Mouse (Mus musculus) layer of hippocampus, adult 18-20 months (tissue): ENCODE results near the gene Rasgrf1. TPM values are rescaled to one million over a fixed set of nuclear protein-coding genes. Genes with fewer than 3 reads are reported as not detected.

ENCODE experiments used
- DNase-seq, 2 experiments: peaks; one replicate each; pipeline ENCODE4 v3.0.0; 2022; ENCODE audit warnings: low spot score in 2 of 2
- total RNA-seq, 2 experiments: library from RNA; stranded (reverse); gene quantifications; 2 replicates each; pipeline ENCODE4 v1.2.3; 2021

Rasgrf1 gene
- total RNA-seq, 2 experiments from 2014 or later = 523 to 556 TPM

DNA sequence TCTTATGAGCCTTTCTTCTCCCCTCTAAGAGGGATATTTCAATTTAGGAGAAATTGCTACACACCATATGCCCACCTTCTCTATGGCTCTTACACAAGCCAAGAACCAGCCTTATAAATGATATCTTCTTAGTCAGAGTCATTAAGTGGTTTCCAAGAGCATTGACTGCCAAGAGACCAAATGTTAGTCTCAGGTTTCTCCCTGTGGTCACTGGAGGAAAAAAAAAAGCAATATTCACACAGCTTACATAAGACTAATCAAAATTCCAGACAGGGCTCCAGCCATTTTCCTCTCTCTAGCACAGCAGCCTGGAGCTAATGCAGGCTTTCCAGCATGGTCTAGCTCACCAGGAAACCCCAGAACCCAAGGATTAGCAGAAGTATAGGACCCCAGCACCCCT, 3.1 kb upstream of the Rasgrf1 start:
- no peak for DNase-seq

DNA sequence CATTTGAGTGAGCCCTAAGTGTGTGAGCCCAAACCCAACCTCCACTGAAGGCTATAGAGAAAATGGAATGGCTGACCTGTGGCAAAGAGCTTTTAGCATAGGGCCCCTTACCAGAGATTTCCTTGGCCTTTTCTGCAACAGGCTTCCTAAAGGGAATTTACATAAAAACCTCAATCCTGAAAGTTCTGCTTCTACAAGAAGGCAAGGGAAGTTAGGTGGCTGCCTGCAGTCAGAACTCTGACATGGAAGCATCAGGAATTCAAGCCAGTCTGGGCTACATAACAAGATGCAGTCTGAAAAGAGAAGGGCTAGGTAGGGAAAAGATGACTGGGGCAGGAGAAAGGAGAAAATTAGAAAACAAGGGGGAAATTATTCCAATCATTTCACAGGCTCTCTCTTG, 1.8 kb upstream of the Rasgrf1 start:
- no peak for DNase-seq

DNA sequence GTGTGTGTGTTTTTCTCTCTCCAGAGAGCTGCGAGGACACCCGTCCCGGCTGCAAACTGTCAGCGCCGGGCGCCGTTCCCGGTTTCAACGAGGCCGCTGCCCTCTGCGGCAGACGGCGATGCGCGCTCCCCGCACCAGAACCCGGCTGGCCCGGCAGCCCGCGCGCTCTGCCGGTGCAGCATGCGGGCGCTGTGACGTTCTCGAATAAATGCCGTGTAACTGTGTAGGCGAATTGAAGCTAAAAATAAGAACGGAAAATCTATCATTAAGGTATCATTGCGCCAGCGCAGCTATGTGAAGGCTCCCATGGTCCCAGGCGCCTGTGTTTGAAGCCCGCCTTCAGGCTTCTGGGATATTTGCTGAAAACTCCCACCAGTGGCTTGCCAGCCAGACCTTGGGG, 1.1 kb upstream of the Rasgrf1 start:
- DNase-seq = peak; percentile 65 to 84

DNA sequence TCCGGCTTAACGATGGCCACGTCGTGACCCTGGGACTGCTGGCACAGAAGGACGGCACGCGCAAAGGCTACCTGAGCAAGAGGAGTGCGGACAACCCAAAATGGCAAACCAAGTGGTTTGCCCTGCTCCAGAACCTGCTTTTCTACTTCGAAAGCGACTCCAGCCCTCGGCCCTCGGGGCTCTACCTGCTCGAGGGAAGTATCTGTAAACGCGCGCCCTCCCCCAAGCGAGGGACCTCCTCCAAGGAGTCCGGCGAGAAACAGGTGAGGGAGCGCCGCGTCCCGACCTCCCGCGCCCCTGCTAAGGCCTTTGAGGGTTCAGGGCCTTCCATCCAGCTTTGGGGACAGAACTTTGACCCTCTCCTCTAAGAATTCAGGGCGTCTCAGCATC, 298 bp downstream of the Rasgrf1 start:
- DNase-seq = no peak

DNA sequence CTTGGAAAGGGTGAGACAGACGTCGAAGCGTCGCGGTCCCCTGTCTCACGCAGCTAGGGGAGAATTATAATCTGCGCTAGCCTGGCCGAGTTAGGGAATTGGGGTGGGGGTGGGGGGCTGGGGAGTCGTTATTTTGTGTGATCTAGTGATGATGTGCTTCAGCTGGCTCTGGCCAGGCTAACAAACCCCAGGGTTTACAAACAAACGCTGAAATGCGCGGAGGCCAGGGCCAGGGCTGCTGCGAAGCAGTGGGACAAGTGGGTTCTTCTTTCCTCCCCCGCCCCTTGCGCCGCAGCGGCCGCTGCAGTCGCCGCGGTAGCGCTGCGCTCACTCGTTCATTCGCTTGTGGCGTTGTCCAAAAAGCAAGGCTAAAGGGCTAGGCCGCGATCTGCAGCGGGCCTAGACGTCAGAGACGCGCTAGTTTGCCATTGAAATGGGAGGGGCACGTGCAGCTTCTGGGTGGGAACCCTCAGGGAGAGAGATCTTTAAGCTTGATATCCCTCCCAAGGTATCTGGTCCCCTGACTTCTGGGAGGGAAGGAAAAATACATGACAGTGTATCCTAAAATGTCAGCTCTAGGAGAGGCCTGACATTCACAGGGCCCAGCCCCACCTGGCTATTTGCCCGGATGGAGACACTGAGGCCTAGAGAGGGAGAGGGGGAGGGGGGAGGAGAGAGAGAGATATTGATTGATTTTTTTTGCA, 1.2 kb downstream of the Rasgrf1 start:
- no peak for DNase-seq

DNA sequence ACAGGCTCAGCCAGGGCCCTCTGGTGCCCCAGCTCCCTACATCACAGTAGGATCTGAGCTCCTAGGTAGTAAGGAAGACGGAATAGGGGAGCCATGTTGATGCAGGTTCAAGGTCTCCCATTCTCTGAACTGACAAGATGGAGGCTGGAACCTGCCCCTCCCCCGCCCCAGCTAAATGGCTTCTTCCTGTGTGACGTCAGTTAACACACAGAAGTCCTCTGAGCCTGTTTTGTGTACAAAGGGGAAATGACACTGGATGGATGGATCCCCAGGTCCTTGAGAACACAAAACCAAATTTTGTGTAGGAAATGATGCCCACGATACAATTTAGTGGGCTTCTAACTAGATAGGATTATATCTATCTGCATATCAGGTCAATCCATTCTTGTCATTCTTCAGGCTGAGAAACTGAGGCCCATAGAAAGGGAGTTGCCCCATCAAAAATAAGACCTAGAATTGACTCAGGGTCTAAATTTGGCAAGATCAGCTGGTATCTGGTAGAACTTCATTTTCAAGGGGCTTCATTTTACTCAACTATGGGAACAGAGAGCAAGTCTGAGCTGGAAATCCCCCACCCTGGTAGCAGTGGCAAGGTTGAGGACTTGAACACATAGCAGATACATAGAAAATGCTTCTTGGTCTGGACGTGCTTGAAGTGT, 2.3 kb downstream of the Rasgrf1 start:
- no peak for DNase-seq

DNA sequence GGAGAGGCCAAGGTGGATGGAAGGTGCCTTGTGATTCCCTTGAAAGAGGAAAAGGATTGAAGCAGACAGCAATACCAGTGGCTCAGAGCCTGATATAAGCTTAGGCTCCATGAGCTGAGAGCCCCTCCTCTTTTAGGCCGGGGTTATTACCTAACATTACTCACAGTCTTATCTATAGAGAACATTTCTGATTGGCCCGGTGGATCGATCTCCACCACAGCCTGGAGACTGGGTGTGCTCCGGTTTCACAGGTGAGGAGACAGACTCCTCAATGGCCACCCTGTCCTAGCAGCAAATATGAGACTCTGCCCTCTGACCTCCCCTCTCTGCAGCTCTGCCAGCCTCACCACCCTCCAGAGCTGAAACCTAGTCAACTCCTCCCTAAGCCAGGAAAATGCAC, 3.4 kb downstream of the Rasgrf1 start:
- no peak for DNase-seq

DNA sequence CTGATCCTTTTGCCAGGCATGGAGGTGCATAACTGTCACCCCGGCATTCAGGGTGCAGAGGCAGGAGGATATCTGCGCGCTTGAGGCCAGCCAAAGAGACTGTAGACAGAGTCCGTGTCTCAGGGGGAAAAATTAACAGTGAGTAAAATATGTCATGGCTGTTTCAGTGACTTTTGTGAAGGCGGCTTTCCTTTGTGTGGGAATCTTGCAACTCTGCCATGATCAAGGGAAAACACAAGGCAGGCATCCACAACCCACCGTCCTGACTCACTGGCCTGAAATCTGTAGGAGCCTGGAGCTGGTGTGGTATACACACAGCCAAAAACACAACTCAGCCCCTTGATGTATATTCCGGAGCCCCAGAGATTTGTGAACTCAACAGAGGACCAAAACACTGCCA, 6.8 kb downstream of the Rasgrf1 start:
- no peak for DNase-seq

DNA sequence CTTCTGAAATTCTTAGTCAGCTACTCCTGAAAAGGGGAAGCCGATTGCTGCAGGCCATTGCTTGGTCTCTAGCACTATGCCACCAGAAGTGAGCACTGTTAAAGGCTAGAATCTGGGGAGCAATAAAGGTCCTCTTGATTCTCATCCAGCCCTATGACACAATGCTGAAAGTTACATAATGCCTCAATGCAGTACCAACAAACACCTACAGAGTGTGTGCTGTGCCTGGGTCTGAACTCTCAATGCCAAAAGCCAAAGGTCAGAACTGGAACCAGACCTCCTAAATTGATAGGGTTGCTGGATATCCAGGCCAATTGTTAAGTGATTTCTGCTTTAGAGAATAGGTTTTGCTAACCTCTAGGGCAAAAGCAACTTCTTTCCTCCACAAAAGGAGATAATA, 7.7 kb downstream of the Rasgrf1 start:
- no peak for DNase-seq

DNA sequence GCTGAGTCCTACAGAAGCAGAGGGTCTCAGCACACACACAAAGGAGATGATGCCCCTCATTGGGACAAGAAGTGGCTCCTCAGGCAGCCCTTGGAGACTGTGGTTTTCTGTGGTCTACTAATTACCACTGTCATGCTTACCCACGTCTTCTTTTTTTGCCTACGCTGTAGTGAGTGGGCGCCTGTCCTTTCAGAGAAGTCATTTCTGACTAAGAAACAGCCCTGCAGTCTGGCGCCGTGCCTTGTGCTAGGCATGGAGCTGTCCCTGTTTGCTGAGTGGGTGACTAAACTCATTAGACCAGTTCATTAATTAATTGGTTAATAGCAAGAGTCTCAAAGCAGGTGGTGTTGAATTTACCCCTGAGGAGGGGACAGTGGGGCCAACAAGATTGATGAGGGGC, 9.1 kb downstream of the Rasgrf1 start:
- DNase-seq = peak; percentile 47 to 84

DNA sequence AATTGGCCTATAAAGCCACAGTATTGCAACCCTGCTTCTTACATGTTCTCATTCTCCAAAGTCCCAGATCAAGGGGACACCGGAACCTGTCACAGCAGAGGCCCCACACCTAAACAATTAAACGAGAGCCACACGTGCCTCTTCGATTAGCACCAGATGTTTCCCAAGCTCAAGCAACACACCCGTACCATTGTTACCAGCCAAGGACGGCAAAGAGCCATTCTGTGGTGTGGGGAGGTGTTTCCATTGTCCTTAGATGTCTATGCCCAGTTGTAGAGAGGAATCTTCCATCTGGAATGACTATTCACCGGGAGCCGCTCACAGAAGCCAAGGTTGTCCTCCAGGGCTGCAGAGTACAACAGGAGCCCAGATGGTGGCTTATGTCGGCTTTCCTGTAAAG, 11.4 kb downstream of the Rasgrf1 start:
- DNase-seq = no peak

DNA sequence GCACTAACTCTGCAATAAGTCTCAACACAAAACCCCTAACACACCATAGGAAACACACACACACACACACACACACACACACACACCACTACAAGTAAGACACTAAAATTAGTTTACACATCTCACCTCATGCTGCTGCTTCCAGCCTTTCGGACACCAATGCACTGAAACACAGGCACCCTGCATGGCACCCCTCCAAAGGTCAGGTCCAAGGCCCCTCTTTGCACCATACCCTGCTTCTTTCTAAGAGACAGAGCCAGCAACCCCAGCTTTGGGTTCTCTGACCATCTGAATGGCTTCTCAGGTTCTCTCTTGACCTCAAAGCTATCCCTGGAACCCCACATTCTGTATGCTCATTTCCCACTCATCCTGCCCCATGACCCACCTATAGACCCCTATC, 13.0 kb downstream of the Rasgrf1 start:
- DNase-seq = no peak

DNA sequence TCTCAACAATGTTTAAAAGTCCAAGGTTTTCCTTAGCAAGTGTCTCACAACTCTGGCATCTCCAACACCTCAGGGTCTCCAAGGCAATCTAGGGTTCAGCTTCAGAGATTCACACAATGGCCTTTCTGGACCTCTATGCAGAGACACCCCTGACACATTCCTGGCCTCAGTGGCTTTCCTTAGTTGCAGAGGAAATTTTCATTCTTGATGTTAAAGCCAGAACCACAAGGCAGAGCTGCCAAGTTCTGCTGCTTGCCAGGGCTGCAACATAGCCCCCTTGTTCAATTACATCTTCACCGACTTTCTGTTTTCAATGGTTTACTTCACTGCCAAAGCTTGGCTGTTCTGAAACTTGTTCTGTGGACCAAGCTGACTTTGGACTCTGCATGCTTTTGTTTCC, 15.1 kb downstream of the Rasgrf1 start:
- DNase-seq = no peak

DNA sequence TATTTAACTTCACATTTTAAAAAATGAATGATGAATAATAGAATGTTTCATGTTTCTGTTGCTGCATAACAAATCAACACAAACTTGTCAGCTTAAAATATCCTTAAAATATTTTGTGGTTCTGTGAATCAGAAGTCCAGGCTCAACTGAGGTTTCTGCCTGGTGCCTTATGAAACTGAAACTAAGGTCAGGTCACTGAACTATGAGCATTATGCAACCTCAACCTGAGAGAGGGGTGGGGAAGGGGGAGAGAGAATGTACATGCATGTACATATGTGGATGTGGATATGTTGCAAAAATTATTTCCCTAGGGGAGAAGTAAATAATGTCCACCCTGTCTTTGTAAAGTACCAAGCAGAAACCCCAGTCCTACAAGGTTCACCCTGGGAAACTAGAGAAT, 18.8 kb downstream of the Rasgrf1 start:
- no peak for DNase-seq

DNA sequence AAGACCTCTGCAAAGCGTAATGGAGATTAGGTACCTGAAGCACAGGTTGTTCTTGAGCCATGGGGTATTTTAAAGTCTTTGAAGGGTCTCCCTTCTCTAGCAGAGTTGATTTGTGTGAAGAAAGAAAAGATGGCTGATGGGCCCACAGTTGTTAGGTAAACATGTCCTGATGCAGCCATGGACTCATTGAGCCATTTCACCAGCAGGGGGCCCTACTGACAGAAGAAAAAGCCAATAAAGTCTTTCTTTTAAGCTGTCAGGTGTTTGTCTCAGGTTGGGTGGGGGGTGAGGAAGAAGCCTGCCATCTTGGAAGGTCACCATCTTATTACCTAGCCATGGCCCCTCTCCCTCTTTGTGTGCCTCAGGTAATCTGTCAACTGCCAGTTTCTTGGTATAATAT, 30.7 kb downstream of the Rasgrf1 start:
- DNase-seq = no peak

DNA sequence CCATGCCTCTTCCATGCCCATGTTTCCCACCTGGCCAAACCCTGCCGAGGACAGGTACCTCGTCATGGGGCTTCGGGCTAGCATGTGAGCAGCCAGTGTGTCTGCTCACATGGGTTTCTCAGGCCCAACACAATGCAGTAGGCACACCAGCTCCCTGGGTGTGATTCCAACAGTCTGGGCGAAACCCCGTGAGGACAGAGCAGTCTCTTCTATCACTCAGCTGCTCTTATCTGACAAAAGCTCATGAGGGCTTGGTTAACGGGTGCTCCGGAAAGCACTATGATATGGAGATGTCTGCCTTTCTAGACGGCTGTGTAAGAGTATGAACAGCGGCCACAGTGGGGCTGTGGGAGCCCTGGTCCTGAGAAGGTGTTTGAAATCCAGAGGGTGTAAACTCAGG, 37.1 kb downstream of the Rasgrf1 start:
- DNase-seq = no peak

DNA sequence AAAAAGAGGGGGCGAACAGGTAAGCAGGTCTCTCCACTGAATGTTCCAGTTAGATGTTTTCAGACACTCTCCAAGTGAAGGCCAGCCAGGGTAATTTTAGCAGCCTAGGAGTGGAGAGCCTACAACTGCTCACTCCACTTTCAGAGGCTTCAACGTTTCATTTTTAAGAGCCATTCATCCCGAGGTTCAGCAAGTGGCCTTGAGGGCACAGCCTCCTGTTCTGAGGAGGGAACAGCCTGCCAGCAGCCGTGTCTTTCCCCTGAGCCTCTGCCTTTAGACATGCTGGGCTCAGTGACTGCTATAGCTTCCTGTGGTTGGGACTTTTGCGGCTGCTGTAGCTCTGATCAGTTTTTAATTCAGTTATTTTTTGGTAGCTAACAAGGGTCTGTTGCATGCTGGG, 38.9 kb downstream of the Rasgrf1 start:
- DNase-seq = no peak

DNA sequence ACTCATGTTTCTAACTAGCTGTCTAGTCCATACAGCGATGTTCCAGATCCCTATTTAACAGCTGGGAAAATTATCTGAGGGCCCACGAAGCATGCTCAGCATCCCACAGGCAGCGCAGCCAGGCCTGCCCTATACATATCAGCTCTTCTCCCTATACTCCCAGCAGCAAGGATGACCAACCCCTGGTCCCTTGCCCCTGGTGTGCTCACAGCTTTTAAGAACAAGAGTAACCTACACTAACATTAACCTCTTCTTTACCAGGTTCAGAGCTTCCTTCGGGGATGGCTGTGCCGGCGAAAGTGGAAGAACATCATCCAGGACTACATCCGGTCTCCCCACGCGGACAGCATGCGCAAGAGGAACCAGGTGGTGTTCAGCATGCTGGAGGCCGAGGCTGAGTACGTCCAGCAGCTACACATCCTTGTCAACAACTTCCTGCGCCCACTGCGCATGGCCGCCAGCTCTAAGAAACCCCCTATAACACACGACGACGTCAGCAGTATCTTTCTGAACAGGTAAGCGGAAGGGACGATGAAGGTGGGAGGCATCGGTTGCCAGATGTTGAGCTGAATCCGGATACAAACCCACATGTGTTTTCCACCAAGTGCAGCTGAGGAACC, 44.0 kb downstream of the Rasgrf1 start:
- DNase-seq = no peak

DNA sequence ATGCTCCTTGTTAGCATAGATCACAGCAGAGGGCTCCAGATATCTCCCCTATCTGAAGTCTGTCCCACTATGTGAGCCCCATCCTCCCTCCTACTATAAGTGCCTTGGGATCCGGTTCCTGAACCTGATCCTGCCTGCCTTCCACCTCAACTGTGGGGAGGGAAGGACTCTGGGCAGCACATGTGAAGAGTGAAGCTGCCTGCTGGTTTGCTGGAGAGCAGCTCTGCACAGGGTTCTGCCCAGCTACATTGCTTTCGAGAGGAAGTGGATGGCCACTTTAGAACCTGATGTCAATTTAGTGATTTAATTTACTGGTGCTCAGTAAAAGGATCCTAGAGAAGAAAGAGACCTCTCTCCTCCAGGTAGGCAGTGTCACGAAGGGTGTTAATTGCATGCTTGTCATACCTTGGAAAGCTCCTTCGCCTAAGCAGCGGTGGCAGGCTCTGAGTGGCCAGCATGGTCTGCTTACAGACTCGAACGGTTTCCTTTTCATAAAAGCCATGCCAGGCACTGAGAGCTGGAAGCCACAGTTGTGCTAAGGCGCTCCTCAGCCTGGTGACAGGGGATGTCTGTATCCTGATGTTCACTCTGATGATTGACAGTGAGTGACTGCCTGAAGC, 45.3 kb downstream of the Rasgrf1 start:
- no peak for DNase-seq

DNA sequence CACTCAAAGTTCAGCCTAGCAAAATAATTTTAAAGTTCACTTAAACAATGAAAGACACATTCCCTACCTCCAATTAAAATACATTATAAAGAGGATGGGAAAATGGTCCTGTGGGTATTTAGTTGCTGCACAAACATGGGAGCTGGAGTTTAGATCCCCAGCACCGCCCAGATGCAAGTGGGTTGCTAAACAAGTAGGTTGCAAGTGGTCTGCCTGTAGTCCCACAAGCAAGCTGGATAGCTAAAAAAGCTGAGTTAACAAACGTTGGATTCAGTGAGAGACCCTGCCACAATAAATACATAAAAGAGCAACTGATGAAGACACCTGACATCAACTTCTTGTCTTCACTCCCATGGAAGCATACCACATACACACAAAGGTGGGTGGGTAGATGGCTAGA, 49.3 kb downstream of the Rasgrf1 start:
- DNase-seq = no peak

DNA sequence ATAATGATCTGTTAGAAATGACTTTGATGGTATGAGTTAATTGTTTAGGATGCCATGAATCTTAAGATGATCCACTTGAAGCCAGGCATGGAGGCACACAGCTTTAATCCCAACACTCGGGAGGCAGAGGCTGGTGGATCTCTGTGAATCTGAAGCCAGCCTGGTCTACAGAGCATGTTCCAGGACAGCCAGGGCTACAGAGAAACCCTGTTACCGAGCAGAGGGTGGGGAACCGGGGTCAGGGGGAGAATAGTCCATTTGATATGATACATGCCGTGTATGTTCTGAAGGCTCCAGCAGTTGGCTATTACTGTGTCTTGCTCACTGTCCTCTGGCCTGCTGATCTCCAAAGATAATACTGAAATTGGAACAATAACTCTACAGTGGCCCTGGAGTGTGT, 54.4 kb downstream of the Rasgrf1 start:
- no peak for DNase-seq

DNA sequence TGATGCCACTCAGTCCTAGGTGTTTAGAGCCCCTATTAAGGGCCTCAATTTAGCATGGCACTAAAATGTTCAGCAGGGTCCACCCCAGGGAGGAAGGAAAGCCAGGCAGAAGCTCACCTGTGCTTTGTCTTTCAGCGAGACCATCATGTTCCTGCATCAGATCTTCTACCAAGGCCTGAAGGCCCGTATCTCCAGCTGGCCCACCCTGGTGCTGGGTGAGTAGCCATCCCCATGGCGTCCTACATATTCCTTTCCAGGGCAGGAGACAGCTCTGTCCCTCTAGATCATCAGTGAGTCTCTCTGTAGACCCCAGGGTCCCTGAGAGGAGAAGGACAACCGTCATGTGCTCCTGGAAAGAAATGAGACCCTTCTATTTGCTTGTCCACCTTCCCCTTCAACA, 58.0 kb downstream of the Rasgrf1 start:
- no peak for DNase-seq
